Mouse (Mus musculus): ENCODE results near the gene Dhrs13. TPM values are rescaled to one million over a fixed set of nuclear protein-coding genes. Genes with fewer than 3 reads are reported as not detected.

Dhrs13 gene
- total and polyA plus RNA-seq, 3 experiments, result 21.6 to 39.0 (median 33.7) TPM

DNA sequence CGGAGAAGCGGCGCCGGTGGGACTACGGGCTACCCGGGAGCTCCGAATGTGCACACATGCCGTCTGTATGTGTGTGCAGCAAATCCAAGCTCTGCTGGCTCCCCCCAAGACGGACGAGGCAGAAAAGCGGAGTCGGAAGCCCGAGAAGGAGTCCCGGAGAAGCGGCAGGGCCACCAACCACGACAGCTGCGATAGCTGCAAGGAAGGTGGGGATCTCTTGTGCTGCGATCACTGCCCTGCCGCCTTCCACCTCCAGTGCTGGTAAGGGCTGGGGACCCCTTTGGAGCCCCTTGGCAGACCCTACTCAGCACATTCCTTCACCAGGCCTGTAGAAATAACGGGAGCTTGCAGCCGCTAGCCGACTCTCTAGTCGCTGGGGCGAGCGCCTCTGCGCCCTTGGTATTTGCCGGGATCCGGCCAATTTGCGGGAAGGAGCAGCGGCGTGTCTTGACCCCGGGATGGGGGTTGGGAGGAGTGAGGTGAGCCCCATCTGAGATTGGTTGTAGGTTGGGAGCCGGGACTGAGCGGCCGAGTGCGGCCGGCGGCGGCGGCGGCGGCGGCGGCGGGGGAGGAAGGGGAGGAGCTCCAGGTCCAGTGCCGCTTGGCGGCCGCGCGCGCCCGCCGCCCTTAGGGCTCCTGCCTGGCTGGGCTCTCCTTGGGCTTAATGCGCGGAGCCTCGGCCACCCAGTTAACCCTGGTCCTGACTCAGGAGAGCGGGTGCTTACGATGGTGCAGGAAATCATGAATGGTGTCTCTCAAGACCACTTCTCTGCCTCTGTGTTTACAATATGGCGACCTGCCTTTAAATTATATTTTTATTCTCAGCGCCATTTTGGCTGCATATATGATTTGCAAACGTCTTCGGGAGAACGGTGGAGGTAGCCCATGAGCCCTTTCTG, 47.9 kb upstream of the Dhrs13 start:
- Histone ChIP-seq H3K4me3 (replicated peaks in 1 of 3; ENCODE audit: low read depth in 2 of 3, low read length in 2 of 3, poor library complexity in 1 of 3) (peak overlapping the region; percentile 83 to 96 (median 88)), H3K4me1 (ENCODE audit: control insufficient read depth in 1 of 2, insufficient read depth in 2 of 2) (peaks cover 5 to 43% of the 10 kb centered on the region in 2 experiments), H3K9ac (ENCODE audit: insufficient read depth, low read depth) (peak overlapping the region; percentile 99), H3K9me3 (replicated peaks; ENCODE audit: low read length) (no peaks in the 10 kb centered on the region), H3K4me2 (ENCODE audit: insufficient read depth, low read depth, poor library complexity, severe bottlenecking) (peak overlapping the region; percentile 84), H3K27ac (ENCODE audit: insufficient read depth, low read depth) (peak overlapping the region; percentile 84), H3K79me2 (replicated peaks; ENCODE audit: control insufficient read depth, extremely low read depth, insufficient read depth, poor library complexity, severe bottlenecking) (peaks cover 64% of the 10 kb centered on the region), H3K27me3 (replicated peaks) (no peaks in the 10 kb centered on the region), H3K36me3 (replicated peaks in 1 of 2; ENCODE audit: control insufficient read depth in 1 of 2, insufficient read depth in 1 of 2, low read length in 1 of 2) (peaks cover 14 to 39% of the 10 kb centered on the region in 2 experiments)
- TF ChIP-seq TBP (conservative IDR thresholded peaks at IDR 0.05; ENCODE audit: low read depth, low read length), result no peak
- 0 out of 2 replicates have a peak, but pooled peaks have one; percentile 53 for TF ChIP-seq CHD2 (IDR thresholded peaks at IDR 0.05; ENCODE audit: low read length)
- no peak for TF ChIP-seq ZNF384 (IDR thresholded peaks at IDR 0.05; ENCODE audit: low read depth, low read length)
- TF ChIP-seq MYC (IDR thresholded peaks at IDR 0.05; ENCODE audit: low read depth, low read length), result no peak
- no peak for TF ChIP-seq RCOR1 (conservative IDR thresholded peaks at IDR 0.05; ENCODE audit: low read depth, low read length)
- TF ChIP-seq NRF1 (IDR thresholded peaks at IDR 0.05; ENCODE audit: low read depth, low read length), result no peak; the same call in 1 of the 2 replicates
- TF ChIP-seq IRF4 (IDR thresholded peaks at IDR 0.05; ENCODE audit: low read depth, low read length), result no peak
- TF ChIP-seq GABPA (IDR thresholded peaks at IDR 0.05; ENCODE audit: insufficient replicate concordance, low read depth, low read length), result no peak
- TF ChIP-seq POLR2A (IDR thresholded peaks at IDR 0.05; ENCODE audit: low read depth, low read length), result peak; percentile 74
- peak; percentile 55; the same call in 1 of the 2 replicates for TF ChIP-seq MXI1 (IDR thresholded peaks at IDR 0.05; ENCODE audit: low read depth, low read length)
- in situ Hi-C loops (cut with MboI; ENCODE audit: low pct_ligation_motif_present, low pct_unique_long_range_greater_than_20kb, low sequenced_read_pairs) (no loop called here), dilution Hi-C loops (cut with MboI; ENCODE audit: extremely low pct_ligation_motif_present, extremely low pct_unique_long_range_greater_than_20kb, low sequenced_read_pairs) (no loop called here)
- peak; percentile 51 for DNase-seq (ENCODE audit: extremely low read depth)

- peak; percentile 20 for DNase-seq (ENCODE audit: extremely low read depth)
- Histone ChIP-seq H3K4me3 (replicated peaks in 1 of 3; ENCODE audit: low read depth in 2 of 3, low read length in 2 of 3, poor library complexity in 1 of 3) (peak overlapping the region; percentile 83 to 96 (median 88)), H3K4me2 (ENCODE audit: insufficient read depth, low read depth, poor library complexity, severe bottlenecking) (peak overlapping the region; percentile 84), H3K36me3 (replicated peaks in 1 of 2; ENCODE audit: control insufficient read depth in 1 of 2, insufficient read depth in 1 of 2, low read length in 1 of 2) (peaks cover 18 to 46% of the 10 kb centered on the region in 2 experiments), H3K4me1 (ENCODE audit: control insufficient read depth in 1 of 2, insufficient read depth in 2 of 2) (peaks cover 5 to 40% of the 10 kb centered on the region in 2 experiments), H3K9me3 (replicated peaks; ENCODE audit: low read length) (no peaks in the 10 kb centered on the region), H3K79me2 (replicated peaks; ENCODE audit: control insufficient read depth, extremely low read depth, insufficient read depth, poor library complexity, severe bottlenecking) (peaks cover 68% of the 10 kb centered on the region), H3K27ac (ENCODE audit: insufficient read depth, low read depth) (peak overlapping the region; percentile 84), H3K9ac (ENCODE audit: insufficient read depth, low read depth) (peak overlapping the region; percentile 99), H3K27me3 (replicated peaks) (no peaks in the 10 kb centered on the region)
- in situ Hi-C loops (cut with MboI; ENCODE audit: low pct_ligation_motif_present, low pct_unique_long_range_greater_than_20kb, low sequenced_read_pairs), result no loop called here
- dilution Hi-C loops (cut with MboI; ENCODE audit: extremely low pct_ligation_motif_present, extremely low pct_unique_long_range_greater_than_20kb, low sequenced_read_pairs), result no loop called here
- no peak for TF ChIP-seq POLR2AphosphoS2 (IDR thresholded peaks at IDR 0.05; ENCODE audit: low read depth, low read length)
- TF ChIP-seq UBTF (IDR thresholded peaks at IDR 0.05; ENCODE audit: low read depth, low read length), result no peak; the same call in 1 of the 2 replicates
- TF ChIP-seq MAZ (IDR thresholded peaks at IDR 0.05; ENCODE audit: low read depth, low read length), result peak; percentile 20; the same call in 1 of the 2 replicates
- TF ChIP-seq CHD1 (IDR thresholded peaks at IDR 0.05; ENCODE audit: low read depth, low read length), result no peak
- TF ChIP-seq ELF1 (IDR thresholded peaks at IDR 0.05; ENCODE audit: low read depth, low read length), result no peak
- TF ChIP-seq ZC3H11A (IDR thresholded peaks at IDR 0.05; ENCODE audit: low read depth, low read length), result no peak
These were observed 47.2 kb upstream of the Dhrs13 start for GRCm38 (mm10) chr11:77984836-77985231.

All from CH12.LX (cell line).